Mouse (Mus musculus) lung, postnatal 0 days (tissue): Measurements from ENCODE around the gene Ccl11. TPM values are rescaled to one million over a fixed set of nuclear protein-coding genes. Genes with fewer than 3 reads are reported as not detected.

Experiments used
- ATAC-seq: fragments of 200-750 bp; cut with Nextera tagmentation; 2 replicates; pipeline ENCODE4 v1.8.0; 2017; ENCODE audit warnings: moderate library complexity
- DNase-seq: peaks from one replicate; pipeline ENCODE4 v3.0.0-alpha.2; 2016; ENCODE audit warnings: low spot score
- H3K27ac ChIP-seq: fragments of 300-500 bp; sonication (generic); 2 replicates; pipeline ENCODE4 v1.5.1; 2014; ENCODE audit warnings: antibody characterized with exemption, mild to moderate bottlenecking, low read length, mixed read lengths
- H3K27me3 ChIP-seq: fragments of 300-500 bp; sonication (generic); replicated peaks from 2 replicates; pipeline ENCODE4 v1.6.1; 2014; ENCODE audit warnings: low read length, mixed read lengths; ENCODE audit not compliant: insufficient read depth
- H3K36me3 ChIP-seq: fragments of 300-500 bp; sonication (generic); 2 replicates; pipeline ENCODE4 v1.6.1; 2014; ENCODE audit warnings: low read length, mixed read lengths; ENCODE audit not compliant: insufficient read depth
- H3K4me1 ChIP-seq: fragments of 300-500 bp; sonication (generic); 2 replicates; pipeline ENCODE4 v1.6.1; 2014; ENCODE audit warnings: antibody characterized with exemption, low read depth, low read length, mixed read lengths; ENCODE audit not compliant: insufficient read depth
- H3K4me2 ChIP-seq: fragments of 300-500 bp; sonication (generic); replicated peaks from 2 replicates; pipeline ENCODE4 v1.6.1; 2014; ENCODE audit warnings: low read depth, mild to moderate bottlenecking, low read length, moderate library complexity, mixed read lengths
- H3K4me3 ChIP-seq: fragments of 300-500 bp; sonication (generic); 2 replicates; pipeline ENCODE4 v1.5.1; 2014; ENCODE audit warnings: low read depth, low read length
- H3K9ac ChIP-seq: fragments of 300-500 bp; sonication (generic); replicated peaks from 2 replicates; pipeline ENCODE4 v1.6.1; 2014; ENCODE audit warnings: low read depth, mild to moderate bottlenecking
- H3K9me3 ChIP-seq: fragments of 300-500 bp; sonication (generic); 2 replicates; pipeline ENCODE4 v1.6.1; 2016; ENCODE audit warnings: low read length, mixed read lengths
- CTCF ChIP-seq: IDR thresholded peaks from 2 replicates; pipeline ENCODE4 v1.5.1; 2016; ENCODE audit warnings: antibody characterized with exemption, mild to moderate bottlenecking
- EP300 ChIP-seq: IDR thresholded peaks from 2 replicates; pipeline ENCODE4 v1.6.1; 2016; ENCODE audit warnings: antibody characterized with exemption, mild to moderate bottlenecking, control low read depth
- WGBS: fragments of 180-500 bp; shearing (Covaris S2); extraction: QIAGEN DNeasy Blood & Tissue Kit; methylation state at CpG from one replicate; pipeline ENCODE4 v1.1.7; 2014; 5-methylcytosine and 5-hydroxymethylcytosine counted together
- polyA plus RNA-seq: library from polyadenylated mRNA; unstranded; fragments of >200 nt; fragmentation: Nextera tagmentation; extraction: Ambion mirVana; gene quantifications from 2 replicates; pipeline ENCODE4 v1.2.1, GENCODE M21; 2015

Gene Ccl11
- polyA plus RNA-seq, 1 experiment from 2014 or later = 31.3 TPM

- H3K4me3 ChIP-seq = no peak overlapping the region
- DNase-seq (peak; percentile 89), ATAC-seq (peak; percentile 77)
- no peaks in the 10 kb centered on the region for H3K9me3 ChIP-seq
- H3K36me3 ChIP-seq = no peaks in the 10 kb centered on the region
- TF ChIP-seq CTCF (no peak), EP300 (0 out of 2 replicates have a peak, but pooled peaks have one; percentile 25)
- H3K27ac ChIP-seq = 0 out of 2 replicates have a peak overlapping the region, but pooled peaks have one; percentile 6
- no peak overlapping the region for H3K9ac ChIP-seq
- 17% methylated on average over 8 of the region's 8 CpGs for WGBS
- H3K4me1 ChIP-seq = no peaks in the 10 kb centered on the region
- H3K27me3 ChIP-seq = no peaks in the 10 kb centered on the region
- no peak overlapping the region for H3K4me2 ChIP-seq
Observed at GRCm38 (mm10) chr11:82032678-82033344, 24.8 kb upstream of the Ccl11 start.

- ATAC-seq (no peak), DNase-seq (no peak)
- no peak overlapping the region for H3K4me3 ChIP-seq
- no peaks in the 10 kb centered on the region for H3K36me3 ChIP-seq
- no peak overlapping the region for H3K9ac ChIP-seq
- H3K9me3 ChIP-seq = no peaks in the 10 kb centered on the region
- no peak overlapping the region for H3K27ac ChIP-seq
- no peaks in the 10 kb centered on the region for H3K27me3 ChIP-seq
- TF ChIP-seq EP300 (no peak), CTCF (no peak)
- 75% methylated on average over 7 of the region's 7 CpGs for WGBS
- H3K4me1 ChIP-seq = no peaks in the 10 kb centered on the region
- no peak overlapping the region for H3K4me2 ChIP-seq
Observed at GRCm38 (mm10) chr11:82034446-82034845, 23.2 kb upstream of the Ccl11 start.

- Histone ChIP-seq H3K9me3 (no peaks in the 10 kb centered on the region), H3K27ac (no peak within 1 kb of the TSS), H3K4me2 (no peak within 1 kb of the TSS), H3K4me3 (no peak within 1 kb of the TSS), H3K36me3 (no peaks in the 10 kb centered on the region), H3K9ac (no peak within 1 kb of the TSS), H3K4me1 (no peaks in the 10 kb centered on the region), H3K27me3 (no peaks in the 10 kb centered on the region)
- peak; percentile 68 for DNase-seq
- no peak for TF ChIP-seq EP300
- TF ChIP-seq CTCF = no peak
- ATAC-seq = peak; percentile 64
- WGBS = 17% methylated on average over 5 of the region's 5 CpGs
Observed at GRCm38 (mm10) chr11:82035356-82035755, 22.3 kb upstream of the Ccl11 start, which contains the start of gene Ccl2. TSS of gene Ccl2 (plus strand) at chr11:82035571.

GRCm38 (mm10) chr11:82035857-82036256 lies 21.8 kb upstream of the Ccl11 start:
- Histone ChIP-seq H3K36me3 (no peaks in the 10 kb centered on the region), H3K4me2 (no peak overlapping the region), H3K4me1 (no peaks in the 10 kb centered on the region), H3K9ac (no peak overlapping the region), H3K4me3 (no peak overlapping the region), H3K9me3 (no peaks in the 10 kb centered on the region), H3K27ac (no peak overlapping the region), H3K27me3 (no peaks in the 10 kb centered on the region)
- no peak for ATAC-seq
- WGBS = 81% methylated on average over 2 of the region's 2 CpGs
- TF ChIP-seq CTCF (no peak), EP300 (no peak)
- no peak for DNase-seq

GRCm38 (mm10) chr11:82038535-82038934 lies 19.1 kb upstream of the Ccl11 start, which contains the start of gene Gm17268:
TSS of gene Gm17268 (minus strand) at chr11:82038562.
- no peak within 1 kb of the TSS for H3K27ac ChIP-seq
- H3K9ac ChIP-seq = no peak within 1 kb of the TSS
- no peaks in the 10 kb centered on the region for H3K36me3 ChIP-seq
- H3K27me3 ChIP-seq = no peaks in the 10 kb centered on the region
- no peaks in the 10 kb centered on the region for H3K4me1 ChIP-seq
- peak; percentile 64 for ATAC-seq
- H3K9me3 ChIP-seq = no peaks in the 10 kb centered on the region
- WGBS = 7% methylated on average over 2 of the region's 2 CpGs
- H3K4me3 ChIP-seq = no peak within 1 kb of the TSS
- H3K4me2 ChIP-seq = no peak within 1 kb of the TSS
- TF ChIP-seq EP300 (no peak), CTCF (peak; percentile 58)
- peak; percentile 70 for DNase-seq

GRCm38 (mm10) chr11:82039132-82039660 lies 18.4 kb upstream of the Ccl11 start:
- Histone ChIP-seq H3K4me2 (no peak overlapping the region), H3K27me3 (no peaks in the 10 kb centered on the region), H3K4me3 (no peak overlapping the region), H3K9ac (no peak overlapping the region), H3K27ac (no peak overlapping the region), H3K4me1 (no peaks in the 10 kb centered on the region), H3K36me3 (no peaks in the 10 kb centered on the region), H3K9me3 (no peaks in the 10 kb centered on the region)
- WGBS = 39% methylated on average over 3 of the region's 3 CpGs
- TF ChIP-seq EP300 (no peak), CTCF (no peak)
- DNase-seq (peak; percentile 32), ATAC-seq (no peak)
